Mouse (Mus musculus): Measurements from ENCODE around the gene Cblb.

Gene Cblb

DNA sequence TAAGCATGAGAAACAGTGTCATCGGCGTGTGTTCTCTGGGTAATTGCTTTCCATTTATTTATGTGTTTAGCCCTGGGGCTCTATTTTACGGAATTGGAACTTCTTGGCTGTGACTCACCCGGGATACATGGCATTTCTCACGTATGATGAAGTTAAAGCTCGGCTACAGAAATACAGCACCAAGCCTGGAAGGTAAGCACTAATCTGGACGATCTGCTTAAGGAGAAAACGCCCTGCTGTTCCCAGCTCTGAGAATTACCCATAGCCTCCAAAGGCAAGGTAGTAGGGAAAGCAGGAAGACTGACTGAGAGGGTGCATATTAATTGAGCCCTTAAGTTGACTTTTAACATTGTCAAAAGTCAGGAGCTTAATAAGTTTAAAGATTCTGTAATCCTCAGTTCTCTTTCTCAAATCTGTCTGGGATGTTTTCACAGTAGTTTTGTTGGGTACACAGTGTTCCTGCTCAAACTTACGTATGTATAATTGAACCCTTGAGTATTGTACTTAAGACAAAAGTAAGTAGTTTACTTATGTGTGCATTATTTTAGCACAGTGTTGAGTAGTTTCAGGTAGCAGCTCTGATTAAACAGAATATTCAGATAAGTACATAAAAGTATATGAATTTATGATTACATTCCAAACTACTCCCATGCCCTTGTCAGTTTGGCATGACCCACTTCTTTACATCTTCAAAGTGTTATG, 104.8 kb downstream of the Cblb start:
- DNase-seq = no peak

DNA sequence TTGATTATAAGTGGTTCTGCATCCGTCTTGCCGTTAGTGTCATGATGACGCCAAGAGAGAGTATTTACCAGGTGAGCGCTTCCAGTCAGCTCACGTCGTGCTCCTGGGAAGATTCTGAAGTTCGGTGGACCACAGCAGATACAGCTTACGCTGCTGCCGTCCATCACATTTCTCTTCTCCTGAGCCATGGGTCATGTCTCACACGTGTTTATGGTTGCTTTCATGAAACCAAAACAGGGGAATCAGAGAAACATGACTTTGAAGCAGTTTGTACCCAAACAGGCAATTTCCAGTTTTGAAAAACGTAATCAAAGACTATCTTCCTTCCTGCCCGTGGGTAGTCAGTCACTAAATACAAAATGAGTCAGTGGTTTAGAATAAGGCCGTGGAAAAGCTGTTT, 112.1 kb downstream of the Cblb start:
- no peak for DNase-seq

DNA sequence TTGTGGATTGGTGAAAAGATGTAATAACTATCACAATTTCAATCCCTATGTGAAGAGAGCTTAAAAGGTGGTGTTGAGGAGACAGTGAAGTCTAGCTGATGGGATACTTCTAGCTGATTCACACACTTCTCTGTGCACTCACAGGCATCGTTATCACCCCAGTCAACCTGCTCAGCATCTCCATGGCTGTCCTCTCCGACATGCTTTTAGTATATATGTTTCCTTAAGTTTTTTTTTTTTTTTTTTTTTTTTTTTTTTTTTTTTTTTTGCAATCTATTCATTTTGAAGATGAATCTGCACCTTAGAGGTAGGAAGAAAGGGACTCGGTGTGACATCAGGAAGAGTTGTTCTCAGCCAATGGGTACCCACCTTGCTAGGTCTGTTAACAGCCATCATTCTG, 112.8 kb downstream of the Cblb start:
- DNase-seq = no peak

DNA sequence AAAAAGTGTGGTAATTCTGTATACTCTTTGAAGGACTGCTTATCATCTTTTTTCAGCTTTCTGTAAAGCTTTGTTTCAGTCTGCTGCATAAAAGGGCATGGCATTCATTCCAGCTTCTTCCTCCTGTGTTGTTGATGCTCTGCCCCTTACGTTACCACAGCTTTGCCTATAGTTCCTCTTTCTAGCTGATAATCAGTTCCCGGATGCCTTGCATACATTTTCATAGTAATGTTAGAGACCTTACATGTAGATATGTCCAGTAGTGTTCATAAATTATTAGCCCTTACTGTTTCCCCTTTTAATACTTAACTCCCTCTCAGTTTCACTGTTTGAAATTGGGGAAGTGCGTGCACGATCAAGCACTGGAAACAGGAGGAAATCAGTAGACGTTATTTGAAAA, 113.8 kb downstream of the Cblb start:
- no peak for DNase-seq

DNA sequence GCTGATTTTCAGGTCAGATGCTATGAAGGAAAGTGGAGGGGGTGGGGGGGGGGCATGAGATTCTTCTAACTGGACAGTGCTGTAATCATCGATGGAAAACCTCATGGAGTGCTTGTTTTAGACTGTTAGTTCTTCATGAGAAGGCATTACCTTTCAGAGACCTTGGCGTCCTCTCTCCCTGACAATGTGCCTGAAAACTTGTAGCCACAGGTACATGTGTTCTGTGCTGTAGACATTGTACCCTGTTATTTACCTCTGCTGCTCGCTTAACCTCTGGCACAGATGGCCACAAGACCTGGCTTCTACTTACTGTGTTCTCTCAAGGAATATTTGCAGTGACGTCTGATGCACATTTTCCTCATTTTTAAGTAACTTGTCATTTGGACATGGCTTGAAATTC, 114.5 kb downstream of the Cblb start:
- DNase-seq = no peak

DNA sequence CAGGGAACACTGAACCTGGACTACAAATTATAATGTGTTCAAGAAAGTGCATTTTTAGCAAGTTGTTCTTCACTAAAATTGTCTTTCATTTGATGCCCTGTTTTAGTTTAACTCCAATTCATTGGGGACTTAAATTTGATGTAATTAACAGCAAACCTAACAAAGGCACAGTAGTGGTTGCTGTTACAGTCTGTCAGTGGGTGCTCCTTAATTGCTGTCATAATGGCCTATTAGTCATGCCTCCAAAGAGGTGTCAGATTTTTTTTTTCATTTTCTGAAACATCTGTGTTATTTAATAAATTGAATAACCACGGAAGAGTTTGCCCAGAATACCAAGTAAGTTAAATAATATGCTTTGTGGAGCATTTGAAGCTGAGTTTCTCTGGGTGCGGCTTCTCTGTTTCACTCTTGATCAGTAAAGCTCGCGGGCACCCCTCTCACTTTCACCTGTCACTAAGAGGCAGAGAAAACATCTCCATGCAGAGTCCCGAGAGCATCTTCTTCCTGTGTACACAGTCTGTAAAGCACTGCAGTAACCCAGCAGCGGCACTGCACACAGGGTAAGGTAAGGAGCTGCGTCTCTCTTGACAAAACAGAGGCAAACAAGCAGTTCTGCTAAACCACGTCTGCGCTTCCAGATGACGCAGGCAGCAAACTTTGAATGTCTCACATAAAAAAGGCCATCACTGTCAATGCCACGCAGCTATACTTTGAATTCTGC, 116.1 kb downstream of the Cblb start:
- DNase-seq = no peak

DNA sequence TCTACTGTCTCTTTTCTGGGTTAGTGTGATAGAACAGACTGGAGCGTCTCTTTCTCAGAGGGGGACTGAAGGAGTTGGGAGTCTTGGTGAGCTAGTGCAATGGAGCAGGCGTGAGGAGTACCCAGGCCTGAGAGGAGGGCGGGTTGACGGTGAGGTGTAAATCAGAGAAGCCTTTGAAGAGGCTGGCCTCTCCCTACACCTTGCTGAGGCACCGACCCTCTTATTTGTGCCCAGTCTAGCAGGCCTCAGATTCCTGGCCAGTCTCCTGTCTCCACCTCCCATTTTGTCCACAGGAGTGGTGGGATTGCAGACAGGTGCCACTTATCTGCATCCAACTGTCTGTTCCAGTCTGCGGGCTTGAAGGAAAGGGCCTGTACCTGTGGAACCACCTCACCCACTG, 117.0 kb downstream of the Cblb start:
- DNase-seq = no peak

DNA sequence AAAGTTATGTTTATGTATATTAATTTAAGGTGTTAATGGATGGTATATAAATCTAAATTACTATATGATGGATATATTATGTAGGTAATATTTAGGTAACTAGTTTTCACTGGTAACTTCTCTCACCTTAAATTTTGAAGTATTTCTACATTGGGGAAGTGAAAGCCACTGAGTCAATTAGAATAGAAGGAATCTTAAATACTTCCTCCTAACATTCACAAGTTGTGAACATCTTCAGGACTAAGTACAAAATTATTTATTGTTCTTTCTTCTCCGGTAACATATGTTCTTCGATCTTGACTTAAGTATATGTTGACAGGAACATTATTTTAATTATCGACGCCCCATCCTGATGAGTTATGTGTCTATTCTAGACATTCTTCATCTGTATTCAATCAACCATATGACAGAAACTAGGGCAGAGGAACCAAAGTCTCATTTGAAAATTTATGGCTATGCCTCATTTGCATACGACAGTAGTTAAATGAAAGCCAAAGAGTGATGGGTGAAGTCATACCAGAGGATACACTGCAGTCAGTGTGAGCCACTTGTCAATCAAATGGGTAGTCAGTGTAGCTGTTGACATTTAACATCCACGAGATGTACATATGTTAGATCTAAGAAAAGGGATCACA, 118.2 kb downstream of the Cblb start:
- no peak for DNase-seq

DNA sequence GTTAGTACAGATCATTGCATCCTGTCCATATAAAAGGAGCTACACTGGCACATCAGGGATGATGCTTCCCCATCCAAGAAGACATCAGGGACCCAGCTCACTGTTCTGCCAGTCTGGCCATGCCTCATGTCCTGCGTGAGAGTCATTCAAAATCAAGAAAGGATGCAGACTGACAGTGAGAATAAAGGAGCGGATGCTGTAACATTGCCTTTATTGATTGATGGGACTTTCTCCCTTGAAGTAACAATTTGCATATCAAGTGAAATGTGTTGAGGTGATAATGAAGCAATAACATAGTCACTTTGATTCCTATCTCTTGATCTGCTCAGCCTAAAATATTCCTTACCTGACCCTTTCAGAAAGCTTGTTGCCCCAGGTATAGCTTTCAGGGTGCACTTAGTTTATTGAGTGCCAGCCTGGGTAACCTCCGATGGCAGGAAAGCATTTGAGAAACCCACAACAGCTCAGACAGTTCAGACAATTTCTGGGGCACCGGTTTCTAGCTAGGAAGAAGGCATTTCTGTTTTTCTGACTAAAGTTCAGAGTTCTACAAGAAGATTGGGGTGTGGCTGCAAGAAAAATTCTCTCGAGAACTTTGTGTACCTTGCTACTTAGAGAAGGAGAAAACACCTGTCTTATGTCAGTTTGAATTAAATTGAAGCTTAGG, 124.1 kb downstream of the Cblb start:
- no peak for DNase-seq

DNA sequence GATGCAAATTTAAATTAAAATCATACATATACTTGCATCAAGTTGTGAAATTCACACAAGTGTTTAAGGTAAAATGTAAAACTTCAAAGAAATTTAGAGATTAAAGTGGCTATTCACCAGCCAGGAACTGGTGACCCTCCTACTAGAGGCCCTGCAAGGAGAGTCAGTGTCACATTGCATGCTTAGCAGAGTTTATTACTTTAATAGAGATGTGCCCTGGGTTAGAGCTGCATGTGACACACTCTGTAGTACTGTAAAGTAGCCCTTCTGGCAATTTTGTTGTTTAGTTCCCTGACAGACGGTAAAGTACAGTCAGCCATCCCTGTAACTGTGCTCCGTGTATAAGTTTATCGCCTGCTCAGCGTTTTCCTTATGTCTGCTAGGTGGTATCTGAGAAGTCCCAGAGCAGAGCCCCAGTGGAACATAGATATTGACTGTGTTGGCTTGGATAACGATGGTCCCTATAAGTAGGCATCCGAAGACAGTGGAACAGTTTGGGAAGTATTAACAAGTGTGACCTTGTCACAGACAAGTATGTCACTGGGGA, 129.0 kb downstream of the Cblb start:
- DNase-seq = no peak

DNA sequence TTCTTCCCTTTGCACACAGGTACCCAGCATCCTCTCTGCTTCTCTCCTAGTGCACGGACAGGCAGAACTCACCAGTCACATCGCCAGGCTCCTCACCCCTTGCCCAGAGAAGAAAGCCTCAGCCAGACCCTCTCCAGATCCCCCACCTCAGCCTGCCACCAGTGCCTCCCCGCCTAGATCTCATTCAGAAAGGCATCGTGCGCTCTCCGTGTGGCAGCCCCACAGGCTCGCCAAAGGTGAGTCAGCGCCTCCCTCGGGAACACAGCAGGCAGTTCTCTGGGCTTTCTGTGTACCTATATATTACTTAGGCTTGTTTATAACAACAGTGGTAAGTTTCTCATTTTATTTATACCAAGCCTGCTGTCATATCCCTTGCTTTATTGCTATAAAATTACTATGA, 133.2 kb downstream of the Cblb start:
- no peak for DNase-seq

DNA sequence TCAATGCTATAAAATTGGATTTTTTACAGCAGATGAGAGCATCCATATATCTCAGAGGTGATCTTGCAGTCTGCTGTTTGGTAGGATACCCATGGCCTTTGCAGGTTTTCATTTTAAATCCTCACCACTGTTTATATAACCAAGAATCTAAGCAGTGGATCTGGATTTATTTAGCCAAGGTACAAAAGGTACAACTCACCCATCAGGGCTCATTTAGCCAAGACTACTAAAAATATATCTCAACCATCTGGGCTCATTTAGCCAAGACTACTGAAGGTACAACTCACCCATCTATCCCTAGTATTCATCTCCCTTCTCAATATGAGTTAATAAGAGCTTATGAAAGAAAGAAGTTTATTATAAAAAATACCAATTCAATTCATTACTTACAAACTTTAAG, 142.2 kb downstream of the Cblb start:
- DNase-seq = no peak

DNA sequence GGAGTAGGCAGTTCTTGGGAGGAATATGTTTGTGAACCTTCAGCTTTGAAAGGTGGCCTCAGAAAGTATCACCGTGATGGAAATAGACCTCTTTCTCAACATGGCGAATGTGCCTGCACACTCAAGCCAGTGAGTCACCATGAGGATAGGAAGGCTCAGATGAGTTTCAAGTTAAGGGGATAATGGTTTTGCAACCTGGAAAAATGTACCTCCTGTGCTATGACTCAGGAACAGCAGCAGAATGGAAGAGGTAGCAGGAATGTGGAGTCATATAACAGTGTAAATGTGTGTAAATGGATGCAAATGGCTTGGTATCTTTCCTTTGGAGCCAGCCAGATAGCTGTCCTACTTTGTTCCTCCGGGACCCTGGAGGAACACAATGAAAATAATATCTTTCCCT, 148.8 kb downstream of the Cblb start:
- DNase-seq = no peak

DNA sequence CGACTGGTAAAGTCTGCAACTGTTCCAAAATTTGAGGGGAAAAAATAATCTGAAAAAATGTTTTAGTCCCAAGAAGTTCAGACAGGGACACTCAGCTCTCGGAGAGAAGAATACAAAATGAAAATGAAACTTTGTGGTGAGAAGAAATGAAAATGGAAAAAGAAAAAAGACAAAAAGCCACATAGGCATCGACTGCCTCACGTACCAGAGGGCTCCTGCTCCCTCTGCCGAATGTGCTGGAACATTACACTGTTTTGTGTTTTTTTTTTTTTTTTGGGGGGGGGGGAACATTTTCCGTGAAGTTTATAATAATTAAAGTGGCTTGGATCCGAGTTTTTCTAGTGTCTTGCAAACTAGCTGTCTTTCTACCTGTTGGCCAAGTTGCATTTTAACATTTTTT, 151.0 kb downstream of the Cblb start:
- DNase-seq = no peak

DNA sequence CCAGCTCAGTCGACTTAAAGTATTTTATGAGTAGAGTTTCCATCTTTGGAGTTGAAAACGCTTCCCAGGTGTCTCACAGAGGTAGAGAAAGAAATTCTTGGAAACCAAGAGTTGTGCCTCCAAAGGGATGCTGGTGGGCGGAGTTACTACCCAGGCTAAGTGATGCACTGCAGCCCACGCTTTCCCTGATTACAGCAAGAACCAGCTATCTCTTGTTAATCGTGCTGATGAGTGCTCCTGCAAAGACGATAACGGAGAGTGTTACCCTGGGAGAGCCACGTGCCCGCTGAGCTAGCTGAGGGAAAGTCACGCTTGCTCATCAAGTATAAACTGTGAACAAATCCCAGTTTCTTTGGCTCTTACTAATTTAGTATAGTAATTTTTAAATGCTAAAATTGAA, 153.3 kb downstream of the Cblb start:
- no peak for DNase-seq

DNA sequence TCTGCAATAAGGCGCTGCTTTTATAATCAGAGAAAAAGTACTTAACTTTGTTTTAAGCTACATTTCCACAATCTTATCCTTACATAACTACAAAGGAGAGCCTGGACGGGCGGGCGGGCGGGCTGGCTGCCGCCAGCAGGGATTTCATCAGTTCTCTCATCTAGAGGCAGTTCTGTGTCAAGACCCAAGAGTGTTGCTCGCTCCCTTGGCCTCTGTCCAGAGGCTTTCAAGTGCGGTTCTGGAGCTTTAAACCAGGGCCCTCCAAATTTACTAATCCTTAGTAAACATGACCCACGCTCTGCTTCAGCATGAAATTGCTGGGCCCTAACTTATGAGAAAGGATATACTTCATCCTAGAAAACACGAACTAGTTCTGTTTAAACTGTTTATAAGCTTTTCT, 155.7 kb downstream of the Cblb start:
- no peak for DNase-seq

DNA sequence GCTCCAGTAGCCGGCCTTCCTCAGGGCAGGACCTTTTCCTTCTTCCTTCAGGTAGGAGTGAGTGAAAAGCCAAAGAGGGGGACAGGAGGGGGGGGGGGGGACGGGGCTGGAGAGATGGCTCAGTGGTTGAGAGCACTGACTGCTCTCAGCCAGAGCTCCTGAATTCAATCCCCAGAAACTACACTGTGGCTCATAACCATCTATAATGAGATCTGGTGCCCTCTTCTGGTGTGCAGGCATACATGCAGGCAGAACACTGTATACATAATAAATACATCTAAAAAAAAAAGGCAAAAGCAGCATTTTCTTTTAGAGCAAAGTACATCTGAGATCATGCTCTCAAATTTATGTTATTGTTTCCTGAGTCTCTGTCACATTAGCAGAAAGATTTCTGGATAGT, 158.1 kb downstream of the Cblb start:
- DNase-seq = no peak

DNA sequence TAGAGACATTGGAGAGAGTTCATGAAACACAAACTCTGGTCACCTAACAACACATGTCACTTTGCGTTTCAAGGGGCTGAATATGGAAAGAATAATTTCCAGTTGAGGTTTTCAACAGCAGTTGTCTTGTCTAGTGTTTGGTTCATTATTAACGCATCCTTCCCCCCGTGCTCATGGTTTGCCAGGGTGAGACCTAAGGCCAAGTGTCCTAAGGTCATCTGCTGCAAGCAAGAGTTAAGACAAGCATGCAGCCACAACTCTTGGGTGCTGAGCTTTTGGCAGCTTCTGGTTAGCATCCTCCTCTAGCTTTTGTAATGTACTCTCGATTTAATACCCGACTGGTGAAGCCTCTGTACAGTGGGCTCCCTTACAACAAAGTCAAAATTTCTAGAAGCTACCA, 159.7 kb downstream of the Cblb start:
- DNase-seq = no peak

DNA sequence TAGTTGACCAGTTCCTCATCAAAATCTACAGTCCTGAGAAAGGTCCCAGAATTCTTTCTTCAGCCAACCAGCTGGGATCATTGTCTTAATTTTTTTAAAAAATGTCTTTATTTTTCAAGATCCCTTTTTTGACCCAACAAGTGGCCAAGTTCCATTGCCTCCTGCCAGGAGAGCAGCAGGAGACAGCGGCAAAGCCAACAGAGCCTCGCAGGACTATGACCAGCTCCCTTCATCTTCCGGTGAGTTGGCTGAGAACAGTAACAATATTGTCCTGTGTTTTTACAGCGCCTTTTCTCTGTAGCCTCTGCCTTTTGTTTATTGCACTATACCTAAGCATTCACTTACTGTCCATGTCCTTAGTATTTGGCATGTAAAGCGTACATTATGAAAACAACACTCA, 163.0 kb downstream of the Cblb start:
- peak; percentile 60 for DNase-seq

DNA sequence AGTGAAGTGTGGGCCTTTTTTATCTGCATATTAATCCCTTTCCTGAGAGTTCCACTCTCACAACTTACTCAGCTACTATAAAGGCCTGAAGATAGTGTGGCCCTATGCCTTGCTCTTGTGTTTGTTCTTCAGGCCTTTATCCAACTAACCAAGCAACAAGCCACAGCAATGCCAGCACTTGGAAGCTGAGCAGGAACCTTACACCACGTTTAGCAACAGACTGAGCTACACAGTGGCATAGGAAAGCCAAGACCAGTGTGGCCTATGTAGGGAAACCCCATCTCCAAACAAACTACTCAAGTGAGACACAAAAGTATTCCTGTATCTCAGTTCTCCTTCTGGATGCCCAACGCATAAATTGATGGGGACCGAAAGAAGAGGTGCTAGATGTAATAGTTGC, 163.8 kb downstream of the Cblb start:
- no peak for DNase-seq

DNA sequence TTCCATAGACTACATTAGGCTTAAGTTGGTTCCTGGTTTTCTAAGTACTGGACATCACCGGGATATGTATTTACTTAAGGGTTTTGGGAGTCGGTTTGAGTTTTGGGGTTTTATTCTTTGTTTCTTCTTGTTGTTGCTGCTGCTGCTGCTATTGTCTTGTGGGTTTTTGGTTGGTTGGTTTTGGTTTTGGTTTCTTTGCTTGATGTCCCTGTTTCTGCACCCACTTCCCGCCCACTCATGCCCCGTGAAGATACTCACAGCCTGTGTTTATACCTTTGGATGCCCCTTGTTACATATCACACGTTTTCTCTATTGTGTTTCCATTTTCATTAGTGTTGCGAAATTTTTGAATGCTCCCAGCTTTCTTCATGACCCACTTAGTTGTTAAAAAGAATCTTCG, 169.1 kb downstream of the Cblb start:
- no peak for DNase-seq

DNA sequence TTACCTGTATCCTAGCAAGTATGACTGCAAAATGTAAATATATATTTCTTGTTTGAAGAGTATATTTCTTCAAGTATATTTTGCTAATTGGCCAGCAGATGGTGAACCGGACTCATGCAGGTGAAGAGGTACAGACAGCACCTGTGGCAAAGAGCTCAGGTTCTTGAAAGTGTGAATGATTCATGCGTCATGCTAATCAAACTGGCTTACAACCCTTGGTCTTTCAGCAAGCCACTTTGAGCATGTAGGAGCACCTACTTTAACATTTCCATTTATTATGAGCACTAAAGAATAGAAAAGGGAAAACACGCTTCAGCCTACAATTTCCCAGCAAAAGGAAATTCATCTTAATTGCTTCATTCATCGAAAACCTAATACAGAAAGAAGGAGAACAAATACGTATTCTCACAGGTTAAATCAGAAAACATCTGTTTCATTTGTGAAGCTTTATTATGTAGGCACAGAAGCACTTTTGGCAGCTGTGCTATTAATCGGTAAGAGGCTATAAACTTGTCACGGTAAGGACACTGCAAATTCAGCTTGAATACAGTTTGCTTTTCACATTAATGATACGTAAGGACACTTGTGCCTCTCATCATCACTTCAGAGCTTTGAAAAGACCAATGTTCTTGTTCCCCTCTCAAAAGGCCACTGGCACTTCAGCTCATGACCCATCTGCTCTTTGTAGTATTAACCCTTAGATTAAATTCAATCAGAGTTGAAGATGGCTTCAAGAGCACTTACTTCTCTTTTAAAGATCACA, 180.0 kb downstream of the Cblb start:
- DNase-seq = no peak

DNA sequence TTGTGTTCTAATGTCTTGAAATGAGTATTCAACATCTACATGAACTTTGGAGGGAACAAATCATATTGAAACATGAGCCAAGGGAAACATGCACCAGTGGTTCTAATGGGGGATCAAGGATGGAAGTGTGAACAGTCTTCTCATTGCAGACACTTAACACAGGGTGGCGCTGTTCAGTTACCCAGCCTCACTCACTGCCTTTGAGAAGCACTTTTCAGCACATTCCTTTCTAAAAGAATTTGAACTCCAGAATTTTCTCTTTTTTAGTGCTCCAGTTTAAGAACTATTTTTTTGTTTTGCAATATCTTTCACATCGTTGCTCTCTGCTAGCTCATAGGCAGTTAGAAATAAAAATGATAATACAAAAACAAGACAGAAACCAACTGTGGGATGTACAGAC, 188.0 kb downstream of the Cblb start:
- no peak for DNase-seq

Measured in cerebellum, adult 11-12 months (tissue).